Mouse (Mus musculus): ENCODE data around the gene Il11. TPM values are rescaled to one million over a fixed set of nuclear protein-coding genes. Genes with fewer than 3 reads are reported as not detected.

The Il11 gene
- total RNA-seq, 2 experiments from 2014 or later = 0.15 to 0.27 TPM

- peak in 1 of 2 experiments; percentile 54 for DNase-seq (ENCODE audit: low spot score in 2 of 2)
Measured at GRCm38 (mm10) chr7:4788499-4789435, 6.1 kb upstream of the Il11 start.

GRCm38 (mm10) chr7:4783667-4784268 is 1.1 kb upstream of the Il11 start:
- no peak for DNase-seq (ENCODE audit: low spot score in 2 of 2)

- no peak for DNase-seq (ENCODE audit: low spot score in 2 of 2)
Measured at GRCm38 (mm10) chr7:4782130-4782529, 529 bp downstream of the Il11 start.

- DNase-seq (ENCODE audit: low spot score in 2 of 2) = no peak
Measured at GRCm38 (mm10) chr7:4779921-4780320, 2.7 kb downstream of the Il11 start.

DNA sequence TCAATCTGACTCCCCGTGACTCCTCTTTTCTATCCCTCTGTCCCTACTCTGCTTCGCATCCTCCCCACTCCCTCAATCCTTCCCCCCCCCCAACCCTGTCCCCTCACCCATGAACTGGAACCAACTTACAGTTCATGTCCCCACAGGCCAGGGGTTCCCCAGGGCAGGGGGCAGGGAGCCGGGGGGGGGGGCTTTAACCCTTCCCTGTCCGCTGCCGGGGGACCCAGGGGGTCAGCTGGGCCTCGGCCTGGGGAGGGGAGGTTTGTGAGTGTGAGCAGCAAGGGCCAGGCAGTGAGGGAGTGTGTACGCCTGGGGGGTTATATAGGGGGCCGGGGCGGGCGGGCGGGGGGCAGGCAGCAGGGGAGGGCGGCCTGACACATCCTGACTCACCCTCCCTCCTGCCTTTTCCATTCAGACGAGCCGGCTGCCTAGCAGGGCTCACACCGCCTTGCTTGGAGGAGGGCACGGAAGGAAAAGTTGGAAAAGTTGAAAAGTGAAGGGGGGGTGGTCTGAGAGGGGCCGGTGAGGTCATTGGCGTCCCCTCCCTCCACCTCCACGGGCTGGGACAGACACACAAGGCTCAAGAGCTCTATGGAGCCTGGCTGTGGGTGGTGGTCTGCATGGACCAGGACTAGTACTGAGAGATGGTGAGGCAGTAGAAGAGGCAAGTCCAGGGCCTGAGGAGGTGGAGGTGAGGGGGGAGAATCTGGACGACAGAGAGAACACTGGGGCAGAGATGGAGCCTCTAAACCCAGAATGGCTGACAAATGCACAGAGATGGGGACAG is 4.6 kb downstream of the Il11 start:
- no peak for DNase-seq (ENCODE audit: low spot score in 2 of 2)

GRCm38 (mm10) chr7:4776861-4777830 is 5.5 kb downstream of the Il11 start:
- no peak for DNase-seq (ENCODE audit: low spot score in 2 of 2)

DNA sequence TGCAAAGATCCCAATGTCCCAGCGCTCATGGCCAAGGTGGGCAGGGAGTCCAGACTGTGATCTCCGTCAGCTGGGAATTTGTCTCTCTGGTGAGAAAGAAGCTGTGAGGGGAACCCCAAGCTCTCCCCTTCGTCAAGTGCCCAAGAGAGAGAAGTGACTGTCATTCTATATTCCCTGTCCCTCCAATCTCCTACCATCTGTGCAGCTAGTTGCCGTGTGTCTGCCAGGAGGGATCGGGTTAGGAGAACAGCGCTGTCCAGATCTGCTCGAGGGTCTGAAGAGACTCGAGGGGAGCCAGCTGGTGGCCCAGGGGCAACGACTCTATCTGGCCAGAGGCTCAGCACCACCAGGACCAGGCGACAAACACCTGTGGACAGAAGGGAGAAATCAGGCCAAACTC is 6.5 kb downstream of the Il11 start:
- DNase-seq (ENCODE audit: low spot score in 2 of 2) = no peak

DNA sequence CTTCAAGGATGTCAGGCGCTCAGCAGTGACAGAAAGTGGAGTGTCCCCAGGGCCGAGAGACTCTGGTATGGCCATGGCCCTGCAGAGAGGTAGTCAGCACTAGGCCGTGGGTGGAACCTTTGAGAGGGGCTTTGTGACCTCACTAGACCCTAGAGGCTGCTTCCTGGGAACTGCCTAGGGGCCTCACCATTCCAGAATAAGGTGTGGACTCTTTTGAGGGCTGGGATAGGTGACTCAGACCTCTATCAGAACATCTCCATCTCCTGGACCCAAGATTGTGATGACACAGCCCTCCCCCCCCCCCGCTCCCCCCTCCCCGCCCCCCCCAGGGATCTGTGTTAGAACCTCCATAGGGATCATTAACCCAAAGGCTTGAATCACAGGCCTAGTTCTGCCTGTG is 11.5 kb downstream of the Il11 start, which contains the start of gene Fam71e2:
Gene Fam71e2, minus strand, starts transcription at position 101 of the 400 bp plus-strand sequence.
- no peak for DNase-seq (ENCODE audit: low spot score in 2 of 2)

GRCm38 (mm10) chr7:4764946-4765710 is 17.5 kb downstream of the Il11 start:
- DNase-seq (ENCODE audit: low spot score in 2 of 2) = no peak

- DNase-seq (ENCODE audit: low spot score in 2 of 2) = no peak
Measured at GRCm38 (mm10) chr7:4759670-4760069, 23.0 kb downstream of the Il11 start.

GRCm38 (mm10) chr7:4752821-4753570 is 29.7 kb downstream of the Il11 start, which contains the start of gene Cox6b2:
TSS of gene Cox6b2 (minus strand) at chr7:4753094.
- peak in 1 of 2 experiments; percentile 49 for DNase-seq (ENCODE audit: low spot score in 2 of 2)

GRCm38 (mm10) chr7:4751971-4752820 is 30.5 kb downstream of the Il11 start:
- DNase-seq (ENCODE audit: low spot score in 2 of 2) = no peak

GRCm38 (mm10) chr7:4749169-4749568 is 33.5 kb downstream of the Il11 start:
- no peak for DNase-seq (ENCODE audit: low spot score in 2 of 2)

DNA sequence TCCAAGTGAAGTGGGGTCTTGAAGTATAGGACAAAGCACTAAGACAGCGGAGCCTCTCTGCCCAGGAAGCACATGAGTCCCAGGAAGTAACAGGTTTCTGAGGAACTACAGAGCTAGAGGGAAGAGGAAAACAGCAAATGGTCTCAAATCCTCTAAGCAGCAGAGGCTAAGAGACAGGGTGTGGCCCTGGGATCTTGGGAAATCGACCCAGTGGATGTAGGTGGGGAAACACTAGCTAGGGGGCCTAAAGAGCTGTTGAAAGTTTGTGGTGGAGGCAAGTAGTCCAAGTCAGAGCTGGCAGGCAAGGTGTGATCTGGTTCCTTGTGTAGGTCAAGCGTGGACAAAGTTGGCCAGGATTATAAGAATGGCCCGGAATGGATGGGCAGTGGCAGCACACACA is 34.3 kb downstream of the Il11 start:
- DNase-seq (ENCODE audit: low spot score in 2 of 2) = no peak

- DNase-seq (ENCODE audit: low spot score in 2 of 2) = no peak
Measured at GRCm38 (mm10) chr7:4747156-4747899, 35.3 kb downstream of the Il11 start.

DNA sequence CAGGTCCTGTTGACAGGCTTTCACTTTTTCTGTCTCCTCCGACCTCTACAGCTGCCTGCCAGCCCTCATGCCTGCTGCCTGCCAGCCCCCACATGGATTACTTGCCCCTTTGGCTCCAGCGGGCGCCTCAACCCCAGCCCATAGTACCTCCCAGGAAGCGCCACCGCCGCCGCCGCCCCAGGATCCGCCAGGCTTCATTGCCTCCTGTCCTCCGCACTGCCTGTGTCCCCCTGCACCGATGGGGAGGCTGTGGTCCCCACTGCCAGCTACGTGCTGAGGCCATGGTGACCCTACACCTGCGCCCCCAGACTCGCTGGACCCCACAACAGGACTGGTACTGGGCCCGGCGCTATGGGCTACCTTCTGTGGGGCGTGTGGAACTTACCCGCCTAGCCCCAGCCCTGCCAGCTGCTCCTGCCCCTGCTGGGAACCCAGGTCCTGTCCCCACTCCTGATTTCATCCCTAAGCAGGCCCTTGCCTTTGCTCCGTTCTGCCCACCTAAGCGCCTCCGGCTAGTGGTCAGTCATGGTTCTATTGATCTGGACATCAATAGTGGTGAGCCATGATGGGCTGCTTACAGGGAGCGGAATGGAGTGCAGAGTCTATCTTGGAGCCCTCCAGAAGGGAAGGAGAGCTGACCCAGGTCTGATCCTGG is 36.2 kb downstream of the Il11 start:
- no peak for DNase-seq (ENCODE audit: low spot score in 2 of 2)

DNA sequence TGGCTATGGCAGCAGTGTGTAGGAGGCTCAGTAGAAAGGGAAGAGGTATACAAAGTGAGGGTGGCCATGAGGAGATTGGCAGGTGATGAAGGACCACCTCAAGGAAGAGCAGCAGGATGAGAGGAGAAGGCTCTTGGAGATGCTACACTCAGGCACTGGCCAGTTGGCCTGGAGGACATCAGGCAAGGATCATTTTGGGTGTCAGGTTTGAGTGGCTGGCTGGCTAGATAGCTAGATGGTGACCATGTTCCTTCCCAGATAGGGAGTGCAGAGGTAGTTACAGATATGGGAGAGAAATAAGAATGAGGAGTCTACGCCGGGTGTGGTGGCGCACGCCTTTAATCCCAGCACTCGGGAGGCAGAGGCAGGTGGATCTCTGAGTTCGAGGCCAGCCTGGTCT is 37.8 kb downstream of the Il11 start:
- DNase-seq (ENCODE audit: low spot score in 2 of 2) = no peak

All from layer of hippocampus, adult 18-20 months (tissue).